Mouse (Mus musculus): ENCODE results near the gene Rbm15b. TPM values are rescaled to one million over a fixed set of nuclear protein-coding genes. Genes with fewer than 3 reads are reported as not detected.
A peak's percentile ranks its signal among the peaks of the same experiment; 100 is the strongest.

Gene Rbm15b
- 10 to 100 TPM; 10.6 to 13.9 (median 12.0) TPM for total RNA-seq (2022)

DNA sequence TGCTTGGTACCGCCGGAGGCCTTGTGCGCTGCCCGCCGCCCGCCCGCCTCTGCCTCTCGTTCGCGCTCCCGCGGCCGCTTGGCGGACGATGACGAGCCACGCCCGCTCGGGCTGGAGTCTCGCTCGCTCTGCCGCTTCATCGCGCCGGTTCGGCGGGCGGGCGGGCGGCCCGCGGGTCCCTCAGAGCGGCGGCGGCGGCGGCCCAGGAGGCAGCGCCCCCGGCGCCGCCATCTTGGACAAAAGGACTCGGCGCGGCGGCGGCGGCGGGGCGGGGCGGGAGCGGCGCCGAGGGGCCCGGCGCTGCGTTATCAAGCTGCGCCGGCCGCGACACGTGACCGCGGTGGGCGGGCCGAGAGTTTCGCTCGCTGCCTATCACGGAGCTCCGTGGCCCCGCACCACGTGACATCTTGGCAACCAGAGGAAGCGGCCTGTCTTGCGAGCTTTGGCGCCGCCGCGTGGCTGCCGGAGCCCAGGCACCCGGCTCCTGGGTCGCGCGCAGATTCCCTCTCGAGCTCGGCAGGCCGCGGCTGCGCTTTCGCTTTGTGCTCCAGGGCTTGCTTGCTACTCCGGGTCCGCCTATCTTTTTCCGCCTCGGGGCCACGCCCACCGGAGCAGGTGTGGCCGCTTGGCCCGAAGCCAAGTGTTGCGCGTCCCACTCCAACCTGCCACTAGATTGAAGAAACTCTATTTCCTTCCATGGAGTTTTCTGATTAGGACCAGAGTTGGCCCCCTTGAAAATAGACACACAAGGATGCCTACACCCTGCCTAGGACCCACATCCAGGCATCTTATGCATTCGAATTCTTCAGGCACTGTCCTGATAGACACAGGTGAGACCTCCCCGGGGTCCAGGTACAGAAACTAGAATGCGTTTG lies at the start of gene Rbm15b:
Rbm15b (minus strand) TSS at position 601 of the 875 bp plus-strand sequence.
- DNase-seq (ENCODE audit: low spot score) = peak; percentile 95

- no peak for DNase-seq (ENCODE audit: low spot score)
Observed at GRCm38 (mm10) chr9:106934998-106935397, 47.8 kb upstream of the Rbm15b start.

GRCm38 (mm10) chr9:106914878-106915277 lies 27.6 kb upstream of the Rbm15b start:
- DNase-seq (ENCODE audit: low spot score) = no peak

DNA sequence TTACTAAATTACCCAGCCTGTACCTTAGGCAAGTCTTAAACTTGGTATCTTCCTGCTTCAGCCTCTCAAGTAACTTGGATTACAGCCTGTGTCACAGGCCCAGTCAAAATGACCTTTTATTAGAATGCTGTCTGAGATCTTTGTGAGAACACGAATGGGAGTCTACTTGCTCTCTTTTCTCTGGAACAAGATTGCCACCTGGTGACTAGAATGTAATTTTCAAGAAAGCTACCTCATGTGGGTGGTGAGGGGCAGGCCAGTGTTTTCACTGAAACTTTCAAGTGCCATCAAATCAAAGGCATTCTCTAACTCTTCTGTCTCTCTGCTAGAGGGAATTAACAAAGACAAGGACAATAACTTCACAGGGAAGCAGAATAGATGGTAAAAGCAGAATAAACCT lies 26.5 kb upstream of the Rbm15b start:
- DNase-seq (ENCODE audit: low spot score) = no peak

DNA sequence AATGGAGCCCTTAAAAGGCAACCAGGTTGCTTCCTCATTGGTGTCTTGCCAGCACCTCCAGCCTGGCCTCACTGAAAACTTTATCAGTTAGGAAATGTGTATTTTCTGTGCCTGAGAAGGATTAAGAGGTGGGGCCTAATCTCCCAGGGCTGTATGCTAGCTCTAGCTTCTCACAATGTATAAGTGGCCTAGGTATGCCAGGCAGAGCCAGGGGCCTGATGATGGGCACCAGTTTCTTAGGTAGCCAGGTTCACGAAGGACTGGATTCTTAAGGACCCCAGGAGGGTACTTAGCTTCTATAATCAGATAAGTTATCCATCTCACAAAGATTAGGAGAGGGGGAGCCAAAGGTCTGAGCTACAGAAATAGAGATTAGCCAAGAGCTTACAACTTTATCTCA lies 24.4 kb upstream of the Rbm15b start:
- DNase-seq (ENCODE audit: low spot score) = no peak

DNA sequence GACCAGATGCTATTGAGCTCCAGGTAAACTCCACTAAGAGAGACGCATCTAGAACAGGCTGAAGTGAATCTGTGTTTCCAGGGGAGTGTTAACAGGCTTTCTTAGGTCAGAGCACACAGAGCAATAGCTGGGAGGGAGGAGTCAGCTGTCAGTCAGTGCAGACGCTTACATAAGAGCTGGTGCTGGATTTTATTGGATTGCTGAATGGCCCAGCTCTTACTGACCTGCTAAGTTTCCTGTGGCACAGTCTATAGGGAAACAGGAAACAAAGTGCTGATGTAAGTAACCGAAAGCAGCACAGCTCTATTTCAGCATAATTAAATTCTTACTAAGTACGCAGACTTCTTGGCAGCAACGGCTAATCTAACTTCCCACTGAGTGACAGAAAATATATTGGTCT lies 21.5 kb upstream of the Rbm15b start:
- no peak for DNase-seq (ENCODE audit: low spot score)

GRCm38 (mm10) chr9:106908174-106908573 lies 20.9 kb upstream of the Rbm15b start:
- DNase-seq (ENCODE audit: low spot score) = no peak

DNA sequence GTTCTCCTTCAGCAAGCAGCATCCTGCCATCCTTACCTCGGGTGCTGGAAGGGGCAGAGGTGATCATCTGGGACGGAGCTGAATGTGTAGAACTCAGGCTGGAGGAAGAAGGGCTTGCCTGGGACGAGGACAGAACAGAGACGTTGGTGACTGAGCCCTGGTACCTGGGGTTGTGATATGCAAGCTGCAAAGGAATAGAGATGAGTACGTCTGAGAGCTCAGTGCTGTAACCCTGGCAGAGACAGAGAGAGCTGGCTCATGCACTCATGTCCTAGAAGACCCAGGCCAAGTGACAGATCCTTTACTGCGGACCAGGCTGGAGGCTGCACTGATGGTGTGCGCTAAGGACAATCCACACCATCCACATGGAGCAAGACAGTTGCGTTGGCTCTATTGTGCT lies 19.4 kb upstream of the Rbm15b start:
- no peak for DNase-seq (ENCODE audit: low spot score)

DNA sequence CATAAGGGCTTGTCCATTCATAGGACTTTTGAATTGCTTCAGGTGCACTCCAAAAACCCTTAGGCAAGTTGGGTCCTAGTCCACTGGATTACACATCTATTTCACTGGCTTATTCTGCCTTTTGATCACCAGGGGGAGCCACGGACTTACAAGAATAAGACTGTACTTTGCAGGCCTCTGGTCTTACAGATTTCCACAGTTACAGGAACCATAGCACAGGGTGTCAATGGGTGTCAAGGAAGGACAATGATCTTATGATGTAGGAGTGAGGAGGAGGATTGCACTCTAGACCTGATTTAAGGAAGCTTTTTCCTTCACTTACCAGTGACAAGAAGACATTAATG lies 16.5 kb upstream of the Rbm15b start:
- DNase-seq (ENCODE audit: low spot score) = peak; percentile 45

DNA sequence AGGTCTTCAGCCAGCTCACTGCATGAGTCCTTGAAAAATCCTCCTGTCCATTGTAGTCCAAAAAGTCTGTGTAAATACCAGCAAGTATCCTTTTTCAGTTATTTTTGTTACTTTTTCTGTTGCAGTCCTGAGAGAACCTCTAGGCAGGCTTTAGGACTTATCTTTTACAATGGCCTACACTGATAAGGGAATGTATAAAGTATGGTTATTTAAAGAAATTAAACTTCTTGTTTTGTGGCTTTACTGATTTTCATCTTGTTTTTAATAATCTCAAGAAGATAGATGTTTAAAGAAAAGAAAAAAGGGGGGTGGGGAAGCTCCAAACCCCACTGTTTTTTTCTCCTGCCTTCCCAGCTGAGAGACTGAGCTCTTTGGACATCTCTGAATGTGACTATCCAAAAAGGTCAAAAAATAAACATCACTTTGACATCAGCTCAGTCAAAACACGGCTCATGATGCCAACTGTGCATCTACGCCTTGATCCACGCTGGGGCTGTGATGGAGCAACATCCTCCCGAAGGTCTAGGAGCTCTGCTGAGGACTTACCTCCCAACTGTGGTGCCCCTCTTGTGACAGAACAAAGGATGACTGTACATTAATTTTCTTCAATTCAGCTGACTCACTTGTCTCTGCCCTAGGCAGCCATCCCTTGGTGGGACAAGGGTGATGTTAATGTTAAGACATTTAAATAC lies 16.0 kb upstream of the Rbm15b start:
- no peak for DNase-seq (ENCODE audit: low spot score)

GRCm38 (mm10) chr9:106901596-106901995 lies 14.4 kb upstream of the Rbm15b start:
- DNase-seq (ENCODE audit: low spot score) = no peak

DNA sequence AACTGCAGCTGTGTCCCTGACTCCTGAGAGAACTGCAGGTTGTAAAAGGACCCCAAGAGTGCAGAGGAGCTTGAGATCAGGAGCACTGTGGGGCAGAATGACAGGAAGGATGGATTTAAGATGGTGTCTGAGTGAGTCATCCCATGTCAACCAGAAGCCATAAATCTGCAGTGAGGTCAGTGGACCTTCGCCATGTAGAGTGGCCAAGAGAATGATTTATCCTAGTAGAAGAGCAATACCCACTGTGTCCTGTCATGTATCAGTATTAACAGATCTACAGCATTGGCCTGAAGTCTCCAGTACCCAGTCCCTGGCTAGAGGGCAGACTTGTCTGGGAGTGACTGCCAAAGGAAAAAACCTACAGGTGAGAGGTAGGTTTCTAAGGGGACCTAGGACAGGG lies 11.7 kb upstream of the Rbm15b start:
- DNase-seq (ENCODE audit: low spot score) = no peak

DNA sequence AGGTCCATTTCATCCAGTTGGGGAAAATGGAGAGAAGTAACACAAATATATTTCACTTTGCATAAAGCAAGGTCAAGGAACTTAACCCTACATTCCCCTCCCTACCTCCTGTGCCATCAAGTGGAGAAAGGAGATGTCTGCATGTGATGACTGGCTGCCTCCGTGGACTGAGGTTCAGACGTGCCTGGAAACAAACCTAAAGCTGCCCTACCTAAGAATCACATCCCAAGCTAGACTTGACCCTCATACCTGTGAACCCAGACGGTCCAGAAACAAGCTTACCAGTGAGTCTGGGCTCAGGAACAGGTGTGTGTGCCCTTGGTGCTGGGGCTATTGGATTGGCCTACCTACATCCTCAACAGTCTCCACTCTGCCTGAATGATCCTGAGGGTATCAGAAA lies 6.1 kb upstream of the Rbm15b start:
- no peak for DNase-seq (ENCODE audit: low spot score)

DNA sequence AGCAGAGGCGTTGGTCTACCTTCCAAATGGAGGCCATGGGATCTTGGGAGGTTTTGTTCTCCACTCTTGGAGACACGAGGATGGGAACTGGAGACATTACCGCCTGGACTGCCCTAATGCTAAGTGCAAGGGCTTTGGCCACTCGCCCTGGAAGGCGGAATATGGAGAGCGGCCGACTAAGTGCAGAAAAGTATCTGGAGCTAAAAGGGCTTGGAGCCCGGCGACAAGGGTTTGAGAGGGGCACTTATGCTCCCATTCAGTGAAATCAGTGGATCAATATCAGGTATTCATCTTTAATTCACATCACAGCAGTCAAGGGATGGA lies 5.3 kb upstream of the Rbm15b start:
- no peak for DNase-seq (ENCODE audit: low spot score)

DNA sequence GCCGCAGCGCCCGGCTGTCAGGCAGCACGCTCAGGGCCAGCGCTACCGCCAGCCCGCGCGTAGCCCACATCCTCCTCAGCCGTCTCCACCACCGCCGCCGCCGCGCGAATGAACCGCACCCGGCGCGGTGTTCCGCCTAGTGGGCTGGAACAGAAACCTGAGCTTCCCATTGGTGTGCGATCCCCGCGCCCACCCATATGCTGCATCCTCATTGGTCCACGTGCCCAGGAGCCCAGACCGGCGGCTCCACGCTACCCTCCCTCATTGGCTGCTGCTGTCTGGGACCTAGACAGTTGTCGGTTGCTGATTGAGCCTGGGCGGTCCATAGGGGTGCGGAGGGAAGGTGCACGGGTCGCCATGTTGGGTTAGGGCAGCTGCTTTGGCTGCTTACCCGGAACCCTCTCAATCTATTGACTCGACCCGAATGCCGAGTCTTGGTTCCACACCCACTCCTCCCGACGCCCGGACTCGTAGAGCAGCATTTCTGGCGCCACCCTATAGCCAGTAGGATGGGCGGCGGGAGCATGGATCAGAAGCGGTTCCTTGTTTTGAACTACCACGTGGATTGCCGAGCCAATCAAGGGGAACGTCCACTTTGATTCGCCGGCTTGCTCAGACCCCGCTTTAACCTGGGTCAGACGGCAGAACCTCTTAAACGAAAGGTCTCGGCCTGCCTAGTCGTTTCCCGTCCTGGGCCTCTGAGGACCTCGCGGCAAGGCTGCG lies 4.8 kb upstream of the Rbm15b start, which contains the start of gene Manf:
Manf (minus strand) TSS at position 151 of the 723 bp plus-strand sequence.
- DNase-seq (ENCODE audit: low spot score) = peak; percentile 98

DNA sequence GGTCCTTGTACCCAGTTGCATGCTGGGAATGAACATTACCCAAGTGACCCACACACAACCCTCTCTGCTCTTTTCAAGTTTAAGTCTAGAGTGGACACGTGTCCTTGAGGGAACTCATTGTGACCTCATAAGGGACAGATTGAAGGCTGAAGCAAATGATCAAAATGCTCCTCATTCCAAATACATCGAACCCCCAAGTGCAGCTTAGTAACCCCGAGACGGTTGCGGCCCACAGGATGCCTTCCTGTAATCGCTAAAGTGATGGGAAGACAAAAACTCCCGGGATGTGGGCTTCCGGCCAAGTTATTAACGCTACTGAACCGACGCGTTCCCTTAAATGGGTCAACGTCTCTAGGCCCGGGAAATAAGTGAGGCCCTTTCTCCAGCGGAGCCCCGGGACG lies 4.1 kb upstream of the Rbm15b start:
- DNase-seq (ENCODE audit: low spot score) = no peak

GRCm38 (mm10) chr9:106890496-106891240 lies 3.4 kb upstream of the Rbm15b start:
- DNase-seq (ENCODE audit: low spot score) = no peak

DNA sequence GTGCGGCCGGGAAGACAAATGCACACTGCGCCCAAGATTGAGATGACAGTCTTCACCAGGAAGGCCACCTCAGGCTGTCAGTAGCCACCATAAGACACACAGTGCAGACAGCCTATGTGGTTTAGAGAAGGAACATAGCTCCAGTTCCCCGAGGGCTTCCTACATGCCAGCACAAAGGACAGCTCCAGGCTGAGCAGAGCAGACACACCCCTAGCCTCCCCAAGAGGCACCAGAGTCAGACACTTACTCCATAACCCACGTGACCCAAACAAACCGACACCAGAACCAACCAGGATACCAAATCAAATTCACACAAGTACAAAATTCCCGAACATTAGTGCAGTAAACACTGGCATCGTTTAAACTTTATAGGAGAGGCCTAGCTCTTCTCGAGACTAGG lies 2.1 kb upstream of the Rbm15b start:
- DNase-seq (ENCODE audit: low spot score) = no peak

DNA sequence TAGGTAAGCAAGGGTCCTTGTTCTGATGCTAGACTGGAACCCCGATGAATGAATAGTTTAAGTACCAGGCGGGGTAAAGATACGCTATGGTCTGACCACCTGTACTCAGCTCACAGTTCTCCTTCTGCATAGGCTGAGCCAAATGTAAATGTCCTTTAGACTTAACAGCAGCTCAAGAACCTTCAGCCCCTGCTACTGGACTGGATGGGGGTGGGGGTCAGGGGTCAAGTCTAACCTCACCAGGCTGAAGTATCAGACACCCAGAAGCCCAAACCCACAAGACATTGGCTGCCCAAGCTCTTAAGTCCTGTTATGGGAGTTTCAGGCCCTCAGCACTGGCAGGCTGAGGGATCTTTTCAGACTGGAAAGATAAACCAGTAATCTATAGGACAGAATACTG lies 1.1 kb upstream of the Rbm15b start:
- no peak for DNase-seq (ENCODE audit: low spot score)

DNA sequence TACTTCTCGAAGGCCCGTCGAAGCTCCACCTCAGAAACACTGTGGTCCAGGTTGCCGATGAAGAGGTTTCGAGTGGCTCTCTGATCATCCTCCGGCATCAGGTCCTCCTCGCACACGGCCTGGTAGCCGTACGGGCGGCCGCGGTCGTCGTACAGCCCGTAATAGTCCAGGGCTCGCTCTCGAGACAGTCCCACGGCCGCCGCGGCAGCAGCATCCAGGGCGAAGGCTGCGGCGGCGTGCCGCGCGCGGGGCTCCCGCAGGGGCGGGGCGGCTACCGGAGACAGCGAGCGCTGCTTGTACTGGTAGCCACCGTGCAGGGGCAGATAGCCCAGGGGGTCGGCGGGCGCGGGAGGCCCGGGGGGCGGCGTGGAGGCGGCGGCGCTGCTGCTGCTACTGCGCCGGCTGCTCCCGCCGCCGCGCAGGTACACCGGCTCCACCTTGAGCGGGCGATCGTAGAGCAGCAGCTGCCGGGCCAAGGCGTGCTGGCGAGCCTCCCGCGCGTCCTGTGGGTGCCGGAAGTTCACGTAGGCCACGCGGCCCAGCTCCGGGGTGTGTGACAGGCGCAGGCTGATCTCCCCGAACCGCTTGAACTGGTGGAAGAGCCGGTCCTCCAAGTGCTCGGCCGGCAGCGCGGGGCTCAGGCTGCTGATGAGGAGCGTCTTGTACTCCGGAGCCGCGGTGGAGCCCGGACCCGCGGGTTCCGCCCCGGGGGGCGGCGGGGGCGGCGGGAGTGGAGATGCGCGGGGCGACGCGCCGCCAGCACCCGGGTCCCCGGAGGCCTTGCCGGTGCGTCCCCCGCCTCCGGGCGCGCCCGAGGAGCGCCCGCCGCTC lies 1.1 kb downstream of the Rbm15b start:
- DNase-seq (ENCODE audit: low spot score) = no peak
